In genomic region chr1:98158969-98159368, GRCm38 (mm10) we compare ENCODE assay signal across 15 mouse cellular contexts.
"Had no signal": no experiment of that assay in that cellular context is flagged by ENCODE, and none has a peak within 500 bp of the region (broad histone marks: within the 10 kb centered on the region; RNA-seq: fewer than 3 reads in every experiment).

No protein-coding gene starts in this region.

- H3K4me3 ChIP-seq: neural tube, embryonic 13.5 days; neural tube, embryonic 15.5 days; stomach, embryonic 15.5 days had no signal

- H3K27ac ChIP-seq: neural tube, embryonic 13.5 days; neural tube, embryonic 15.5 days; stomach, embryonic 15.5 days; stomach, postnatal 0 days had no signal

- H3K36me3 ChIP-seq: neural tube, embryonic 13.5 days; neural tube, embryonic 15.5 days; stomach, embryonic 15.5 days had no signal

- H3K4me1 ChIP-seq: neural tube, embryonic 13.5 days; neural tube, embryonic 15.5 days; stomach, embryonic 15.5 days had no signal

- DNase-seq: retina, postnatal 1 day; right cerebral cortex, adult 18-20 months; right cerebral cortex, postnatal 14 days; right cerebral cortex, postnatal 25 days; right cerebral cortex, postnatal 4 days; spleen, adult 18-20 months; thymus, adult 18-20 months; thymus, adult 2 months; thymus, postnatal 14 days; thymus, postnatal 25 days; thymus, postnatal 36 days had no signal

- H3K27me3 ChIP-seq: neural tube, embryonic 13.5 days; neural tube, embryonic 15.5 days; stomach, embryonic 15.5 days had no signal

- H3K9me3 ChIP-seq: neural tube, embryonic 13.5 days; neural tube, embryonic 15.5 days; stomach, embryonic 15.5 days had no signal
